Mouse (Mus musculus): ENCODE results near the gene Sppl3. TPM values are rescaled to one million over a fixed set of nuclear protein-coding genes. Genes with fewer than 3 reads are reported as not detected.

Gene Sppl3
- total and polyA plus RNA-seq, 3 experiments, result 14.3 to 29.2 (median 14.9) TPM

- Histone ChIP-seq H3K4me3 (replicated peaks in 1 of 3; ENCODE audit: low read depth in 2 of 3, low read length in 2 of 3, poor library complexity in 1 of 3) (no peak overlapping the region), H3K4me2 (ENCODE audit: insufficient read depth, low read depth, poor library complexity, severe bottlenecking) (no peak overlapping the region), H3K27ac (ENCODE audit: insufficient read depth, low read depth) (no peak overlapping the region), H3K36me3 (replicated peaks in 1 of 2; ENCODE audit: control insufficient read depth in 1 of 2, insufficient read depth in 1 of 2, low read length in 1 of 2) (peaks cover 52 to 86% of the 10 kb centered on the region in 2 experiments), H3K9me3 (replicated peaks; ENCODE audit: low read length) (peaks cover 4% of the 10 kb centered on the region), H3K79me2 (replicated peaks; ENCODE audit: control insufficient read depth, extremely low read depth, insufficient read depth, poor library complexity, severe bottlenecking) (no peaks in the 10 kb centered on the region), H3K9ac (ENCODE audit: insufficient read depth, low read depth) (no peak overlapping the region), H3K27me3 (replicated peaks) (no peaks in the 10 kb centered on the region), H3K4me1 (ENCODE audit: control insufficient read depth in 1 of 2, insufficient read depth in 2 of 2) (peaks cover 0 to under 1% of the 10 kb centered on the region in 2 experiments; a peak in 1 of 4 replicates)
- no peak for DNase-seq (ENCODE audit: extremely low read depth)
- TF ChIP-seq ZKSCAN1 (IDR thresholded peaks at IDR 0.05; ENCODE audit: borderline replicate concordance, low read depth, low read length), result no peak
- no peak for TF ChIP-seq MXI1 (IDR thresholded peaks at IDR 0.05; ENCODE audit: low read depth, low read length)
- TF ChIP-seq CHD2 (IDR thresholded peaks at IDR 0.05; ENCODE audit: low read length), result no peak
- no peak for TF ChIP-seq NRF1 (IDR thresholded peaks at IDR 0.05; ENCODE audit: low read depth, low read length)
- no peak for TF ChIP-seq NELFE (IDR thresholded peaks at IDR 0.05; ENCODE audit: low read depth, low read length)
- no peak for TF ChIP-seq POLR2AphosphoS2 (IDR thresholded peaks at IDR 0.05; ENCODE audit: low read depth, low read length)
- no peak for TF ChIP-seq ETS1 (conservative IDR thresholded peaks at IDR 0.05; ENCODE audit: low read depth, low read length)
- TF ChIP-seq IRF4 (IDR thresholded peaks at IDR 0.05; ENCODE audit: low read depth, low read length), result no peak
- no peak for TF ChIP-seq TCF12 (IDR thresholded peaks at IDR 0.05; ENCODE audit: low read depth, low read length)
- no peak for TF ChIP-seq RCOR1 (conservative IDR thresholded peaks at IDR 0.05; ENCODE audit: low read depth, low read length)
- TF ChIP-seq SMC3 (IDR thresholded peaks at IDR 0.05; ENCODE audit: low read depth, low read length), result no peak
- TF ChIP-seq ZC3H11A (IDR thresholded peaks at IDR 0.05; ENCODE audit: low read depth, low read length), result no peak
- no peak for TF ChIP-seq GABPA (IDR thresholded peaks at IDR 0.05; ENCODE audit: insufficient replicate concordance, low read depth, low read length)
- no peak for TF ChIP-seq UBTF (IDR thresholded peaks at IDR 0.05; ENCODE audit: low read depth, low read length)
- no peak for TF ChIP-seq PAX5 (IDR thresholded peaks at IDR 0.05; ENCODE audit: low read length)
- no peak for TF ChIP-seq SIN3A (IDR thresholded peaks at IDR 0.05; ENCODE audit: low read length)
- in situ Hi-C loops (cut with MboI; ENCODE audit: low pct_ligation_motif_present, low pct_unique_long_range_greater_than_20kb, low sequenced_read_pairs) (no loop called here), dilution Hi-C loops (cut with MboI; ENCODE audit: extremely low pct_ligation_motif_present, extremely low pct_unique_long_range_greater_than_20kb, low sequenced_read_pairs) (no loop called here)
These were observed 74.7 kb downstream of the Sppl3 start for GRCm38 (mm10) chr5:115085675-115086074.

GRCm38 (mm10) chr5:115089592-115090268, 78.8 kb downstream of the Sppl3 start:
- Histone ChIP-seq H3K9ac (ENCODE audit: insufficient read depth, low read depth) (no peak overlapping the region), H3K9me3 (replicated peaks; ENCODE audit: low read length) (peaks cover 4% of the 10 kb centered on the region), H3K27me3 (replicated peaks) (no peaks in the 10 kb centered on the region), H3K4me3 (replicated peaks in 1 of 3; ENCODE audit: low read depth in 2 of 3, low read length in 2 of 3, poor library complexity in 1 of 3) (no peak overlapping the region), H3K36me3 (replicated peaks in 1 of 2; ENCODE audit: control insufficient read depth in 1 of 2, insufficient read depth in 1 of 2, low read length in 1 of 2) (peaks cover 45 to 90% of the 10 kb centered on the region in 2 experiments), H3K4me1 (ENCODE audit: control insufficient read depth in 1 of 2, insufficient read depth in 2 of 2) (peaks cover 0 to 10% of the 10 kb centered on the region in 2 experiments; a peak in 1 of 4 replicates), H3K79me2 (replicated peaks; ENCODE audit: control insufficient read depth, extremely low read depth, insufficient read depth, poor library complexity, severe bottlenecking) (no peaks in the 10 kb centered on the region), H3K4me2 (ENCODE audit: insufficient read depth, low read depth, poor library complexity, severe bottlenecking) (no peak overlapping the region), H3K27ac (ENCODE audit: insufficient read depth, low read depth) (no peak overlapping the region)
- no peak for TF ChIP-seq ETS1 (conservative IDR thresholded peaks at IDR 0.05; ENCODE audit: low read depth, low read length)
- peak in 1 of 2 experiments; percentile 24; a peak in 1 of 4 replicates for TF ChIP-seq CTCF (conservative IDR thresholded peaks at IDR 0.05 in 1 of 2, IDR thresholded peaks at IDR 0.05 in 1 of 2; ENCODE audit: low read depth in 2 of 2, low read length in 2 of 2)
- dilution Hi-C loops (cut with MboI; ENCODE audit: extremely low pct_ligation_motif_present, extremely low pct_unique_long_range_greater_than_20kb, low sequenced_read_pairs) (no loop called here), in situ Hi-C loops (cut with MboI; ENCODE audit: low pct_ligation_motif_present, low pct_unique_long_range_greater_than_20kb, low sequenced_read_pairs) (no loop called here)
- no peak for DNase-seq (ENCODE audit: extremely low read depth)

All from CH12.LX (cell line).